Mouse (Mus musculus) ES-Bruce4 (cell line): ENCODE results near the gene Camkmt.

Experiments
- CTCF ChIP-seq: IDR thresholded peaks from one replicate; pipeline ENCODE4 v1.8.1; 2011; ENCODE audit warnings: low read depth, low read length
- POLR2A ChIP-seq: IDR thresholded peaks from one replicate; pipeline ENCODE4 v1.8.1; 2011; ENCODE audit warnings: low read length; ENCODE audit not compliant: insufficient read depth

GRCm38 (mm10) chr17:85395502-85395901 lies 305.1 kb downstream of the Camkmt start:
- TF ChIP-seq POLR2A (no peak), CTCF (no peak)
